Mouse (Mus musculus) lung, postnatal 36 days (tissue): ENCODE measurements around the gene 6430571L13Rik.

Source experiments
- DNase-seq: peaks from one replicate; pipeline ENCODE4 v3.0.0; 2022; ENCODE audit warnings: mixed read lengths

6430571L13Rik gene

GRCm38 (mm10) chr9:107307099-107307872 is 33.1 kb upstream of the 6430571L13Rik start:
- no peak for DNase-seq

- DNase-seq = peak; percentile 91
These were observed 32.5 kb upstream of the 6430571L13Rik start for GRCm38 (mm10) chr9:107307886-107308285.

- DNase-seq = no peak
These were observed 31.9 kb upstream of the 6430571L13Rik start for GRCm38 (mm10) chr9:107308346-107309000.

- DNase-seq = no peak
These were observed 31.2 kb upstream of the 6430571L13Rik start for GRCm38 (mm10) chr9:107309171-107309570.

- no peak for DNase-seq
These were observed 30.8 kb upstream of the 6430571L13Rik start for GRCm38 (mm10) chr9:107309600-107309999.

- DNase-seq = peak; percentile 44
These were observed 27.4 kb upstream of the 6430571L13Rik start for GRCm38 (mm10) chr9:107312811-107313584.

GRCm38 (mm10) chr9:107313926-107314325 is 26.5 kb upstream of the 6430571L13Rik start:
- no peak for DNase-seq

- peak; percentile 41 for DNase-seq
These were observed 24.6 kb upstream of the 6430571L13Rik start for GRCm38 (mm10) chr9:107315791-107316190.

- peak; percentile 67 for DNase-seq
These were observed 17.8 kb upstream of the 6430571L13Rik start for GRCm38 (mm10) chr9:107322461-107323050.

GRCm38 (mm10) chr9:107323558-107323957 is 16.8 kb upstream of the 6430571L13Rik start:
- DNase-seq = peak; percentile 86

- no peak for DNase-seq
These were observed 15.4 kb upstream of the 6430571L13Rik start for GRCm38 (mm10) chr9:107324799-107325561.

GRCm38 (mm10) chr9:107325904-107326303 is 14.5 kb upstream of the 6430571L13Rik start:
- DNase-seq = peak; percentile 74

GRCm38 (mm10) chr9:107327879-107328620 is 12.4 kb upstream of the 6430571L13Rik start:
- DNase-seq = peak; percentile 91

- no peak for DNase-seq
These were observed 9.6 kb upstream of the 6430571L13Rik start for GRCm38 (mm10) chr9:107330791-107331190.

- DNase-seq = no peak
These were observed 6.7 kb upstream of the 6430571L13Rik start for GRCm38 (mm10) chr9:107333686-107334085.

GRCm38 (mm10) chr9:107334356-107334755 is 6.0 kb upstream of the 6430571L13Rik start:
- DNase-seq = no peak

GRCm38 (mm10) chr9:107335046-107335445 is 5.4 kb upstream of the 6430571L13Rik start:
- no peak for DNase-seq

GRCm38 (mm10) chr9:107335909-107336308 is 4.5 kb upstream of the 6430571L13Rik start:
- DNase-seq = peak; percentile 87

- no peak for DNase-seq
These were observed 4.0 kb upstream of the 6430571L13Rik start for GRCm38 (mm10) chr9:107336386-107336785.

- peak; percentile 83 for DNase-seq
These were observed 2.1 kb upstream of the 6430571L13Rik start, which contains the start of gene Hemk1 for GRCm38 (mm10) chr9:107338172-107338883. Hemk1 (minus strand) TSS chr9:107338350.
